Mouse (Mus musculus) kidney, adult 18-20 months (tissue): ENCODE data around the gene Ptprm.

Source experiments
- DNase-seq: peaks from one replicate; pipeline ENCODE4 v3.0.0; 2021

The Ptprm gene

DNA sequence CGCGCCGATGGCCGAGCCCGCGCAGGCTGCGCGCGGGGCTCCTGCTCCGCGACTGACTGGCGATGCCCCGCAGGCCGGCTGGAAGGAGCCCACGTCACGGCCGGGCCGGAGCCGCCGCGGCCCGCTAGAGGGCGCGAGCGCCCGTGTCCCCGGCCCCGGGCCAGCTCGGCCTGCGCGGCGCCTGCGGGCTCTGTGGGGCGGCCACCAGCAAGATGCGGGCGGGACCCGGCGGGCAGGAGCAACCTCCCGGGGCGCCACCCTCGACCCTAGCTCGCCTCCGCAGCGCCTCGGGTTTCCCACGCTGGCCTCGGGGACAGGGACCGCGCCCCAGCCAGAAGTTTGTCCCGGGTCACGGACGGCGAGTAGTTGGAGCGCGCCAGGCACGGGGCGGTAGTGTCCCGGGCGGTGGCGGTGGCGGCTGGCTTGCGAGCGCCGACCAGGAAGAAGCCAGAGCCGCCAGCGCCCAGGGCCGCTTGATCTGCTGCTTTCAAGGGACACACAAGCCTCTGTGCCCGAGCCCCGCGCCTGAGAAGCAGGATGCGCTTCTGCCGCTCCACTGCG is at the start of gene Ptprm:
TSS of gene Ptprm (minus strand) at position 7 of the 561 bp plus-strand sequence.
- peak; percentile 90 for DNase-seq

DNA sequence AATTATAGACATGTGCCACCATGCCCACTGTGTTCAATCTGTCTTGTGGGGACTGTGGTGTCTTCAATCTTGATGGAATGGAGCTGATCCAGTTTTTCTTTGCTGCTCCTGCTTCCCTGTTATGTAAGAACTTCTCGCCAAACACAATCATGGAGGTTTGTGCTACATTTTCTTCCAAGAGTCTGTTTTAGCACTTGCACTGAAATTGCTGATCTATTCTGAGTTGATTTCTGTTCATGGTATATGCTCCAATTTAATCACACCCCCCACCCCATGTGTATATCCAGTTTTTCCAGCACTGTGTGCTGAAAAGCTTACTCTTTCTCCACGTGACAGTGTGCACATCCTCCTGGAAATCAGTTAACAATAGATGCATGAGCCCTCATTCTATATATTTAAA is 41.9 kb upstream of the Ptprm start:
- DNase-seq = no peak

DNA sequence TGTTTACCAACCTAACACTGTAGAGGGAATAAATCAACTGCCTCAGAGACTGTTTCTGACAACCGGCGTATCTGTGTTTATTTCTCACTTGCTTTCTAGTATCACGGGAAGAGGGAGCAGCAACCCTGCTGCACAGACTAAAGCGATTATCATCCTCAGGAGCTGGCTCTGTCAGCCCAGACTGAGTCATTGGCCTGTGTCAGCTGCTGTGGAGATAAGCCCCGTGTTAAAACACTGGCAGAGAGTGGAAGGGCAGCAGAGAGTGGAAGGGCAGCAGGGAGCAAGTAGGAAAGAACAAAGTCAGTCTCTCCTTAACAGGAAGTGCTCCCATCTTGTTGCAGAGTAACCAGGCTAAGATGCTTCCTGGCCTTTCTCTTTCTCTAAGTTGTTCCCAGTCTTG is 36.6 kb upstream of the Ptprm start:
- no peak for DNase-seq

DNA sequence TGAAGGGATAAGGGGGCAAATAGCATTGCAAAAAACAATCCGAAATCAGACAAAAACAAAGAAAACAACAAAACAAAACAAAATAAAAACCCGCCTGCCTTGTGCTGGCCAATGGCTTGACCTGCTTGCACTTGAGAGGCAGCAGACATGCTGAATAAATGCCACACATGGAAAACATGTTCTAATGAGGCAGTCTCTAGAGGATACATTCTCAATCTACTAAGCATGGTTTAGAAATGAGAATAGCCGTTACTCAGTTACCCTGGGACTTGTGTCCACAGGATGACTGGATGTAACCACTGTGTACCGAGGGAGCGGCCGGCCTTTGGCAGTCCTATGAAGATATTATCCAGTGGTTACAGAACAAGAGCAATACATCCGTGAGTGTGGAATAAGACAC is 33.9 kb upstream of the Ptprm start:
- no peak for DNase-seq

DNA sequence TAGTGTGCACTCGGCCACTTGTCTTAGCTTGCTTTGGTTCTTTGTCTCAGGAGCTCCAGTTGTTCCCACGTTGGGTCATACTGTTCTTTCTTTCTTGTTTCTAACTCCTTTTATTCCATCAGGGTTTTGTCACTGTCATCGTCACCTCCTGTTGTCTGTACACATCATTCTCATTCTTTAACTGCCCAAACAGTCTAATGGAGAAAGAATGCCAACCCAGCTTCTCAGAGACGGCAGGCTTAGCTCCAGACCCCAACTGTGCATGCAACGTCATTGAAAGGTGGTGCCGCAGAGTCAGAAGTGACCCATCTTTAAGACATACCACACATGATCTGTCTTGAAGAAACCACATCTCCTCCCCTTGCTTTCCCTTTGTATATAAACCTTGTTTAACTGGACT is 31.0 kb upstream of the Ptprm start:
- no peak for DNase-seq

DNA sequence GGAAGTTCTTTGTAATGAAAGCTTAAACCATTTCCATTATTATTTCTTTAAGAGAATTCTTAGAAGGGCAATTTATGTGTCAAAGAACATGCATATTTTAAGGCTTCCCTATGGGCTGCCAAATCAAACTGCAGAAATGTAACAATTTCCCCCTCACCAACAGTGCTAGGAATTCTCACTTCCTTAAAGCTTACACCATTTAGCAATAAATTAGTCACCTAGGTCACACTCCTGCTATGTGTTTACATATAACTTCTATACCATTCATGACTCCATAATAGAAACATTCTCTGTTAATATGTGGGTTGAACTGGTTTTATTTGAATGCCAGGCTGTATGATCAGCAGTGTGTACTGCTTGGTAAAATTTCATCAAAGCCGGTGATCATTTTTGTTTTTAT is 29.4 kb upstream of the Ptprm start:
- no peak for DNase-seq

DNA sequence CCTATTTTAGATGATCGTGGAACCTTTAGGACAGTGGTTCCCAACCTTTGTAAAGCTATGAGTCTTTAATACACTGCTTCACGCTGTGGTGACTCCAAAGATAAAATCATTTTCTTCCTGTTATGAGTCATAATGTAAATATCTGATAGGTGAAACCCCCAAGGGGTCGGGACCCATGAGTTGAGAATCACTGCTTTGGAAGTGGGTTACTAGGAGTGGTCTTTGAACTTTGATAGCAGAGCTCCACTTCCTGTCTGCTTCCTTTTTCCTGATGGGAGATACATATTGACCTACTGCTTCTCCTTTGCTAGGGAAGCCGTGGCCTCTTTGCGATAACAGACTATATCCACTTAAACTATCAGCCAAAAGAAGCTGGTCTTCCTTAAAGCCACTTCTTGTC is 27.4 kb upstream of the Ptprm start:
- no peak for DNase-seq

DNA sequence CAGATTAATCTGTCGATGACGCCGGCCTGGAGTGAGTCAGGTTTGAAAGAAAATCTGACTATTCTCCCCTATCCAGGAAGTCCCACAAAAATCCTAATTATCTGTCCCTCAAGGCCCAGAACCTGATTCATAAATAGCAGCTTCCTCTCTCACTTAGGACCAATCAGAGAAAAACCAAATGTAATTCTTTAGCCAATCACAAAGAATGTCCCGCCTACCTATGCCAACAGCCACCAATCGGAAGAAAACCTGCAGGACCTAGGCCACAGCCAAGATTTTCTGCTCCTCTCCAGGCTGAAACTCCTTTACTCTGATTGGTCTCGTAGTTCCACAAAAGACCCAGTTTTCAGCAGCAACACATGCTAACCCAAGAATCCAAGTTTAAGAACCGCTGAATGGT is 13.6 kb upstream of the Ptprm start:
- DNase-seq = no peak

DNA sequence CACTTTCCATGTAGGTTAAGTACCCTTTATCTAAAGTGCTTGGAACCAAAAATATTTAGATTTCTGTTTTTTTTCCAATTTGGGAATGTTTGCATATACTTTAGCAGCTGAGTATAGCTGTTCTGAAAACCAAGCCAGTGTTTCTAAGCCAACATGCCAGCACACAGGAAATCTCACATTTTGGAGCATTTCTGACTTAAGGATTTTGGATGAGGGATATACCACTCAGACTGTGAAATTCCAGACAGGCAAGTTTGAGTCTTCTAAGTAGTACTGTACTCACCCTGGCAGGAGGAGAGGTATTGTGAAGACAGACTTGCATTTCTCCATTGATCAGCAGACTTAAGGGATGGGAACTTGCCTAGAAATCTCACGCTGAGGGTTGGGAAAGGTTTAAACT is 10.2 kb upstream of the Ptprm start:
- DNase-seq = no peak

DNA sequence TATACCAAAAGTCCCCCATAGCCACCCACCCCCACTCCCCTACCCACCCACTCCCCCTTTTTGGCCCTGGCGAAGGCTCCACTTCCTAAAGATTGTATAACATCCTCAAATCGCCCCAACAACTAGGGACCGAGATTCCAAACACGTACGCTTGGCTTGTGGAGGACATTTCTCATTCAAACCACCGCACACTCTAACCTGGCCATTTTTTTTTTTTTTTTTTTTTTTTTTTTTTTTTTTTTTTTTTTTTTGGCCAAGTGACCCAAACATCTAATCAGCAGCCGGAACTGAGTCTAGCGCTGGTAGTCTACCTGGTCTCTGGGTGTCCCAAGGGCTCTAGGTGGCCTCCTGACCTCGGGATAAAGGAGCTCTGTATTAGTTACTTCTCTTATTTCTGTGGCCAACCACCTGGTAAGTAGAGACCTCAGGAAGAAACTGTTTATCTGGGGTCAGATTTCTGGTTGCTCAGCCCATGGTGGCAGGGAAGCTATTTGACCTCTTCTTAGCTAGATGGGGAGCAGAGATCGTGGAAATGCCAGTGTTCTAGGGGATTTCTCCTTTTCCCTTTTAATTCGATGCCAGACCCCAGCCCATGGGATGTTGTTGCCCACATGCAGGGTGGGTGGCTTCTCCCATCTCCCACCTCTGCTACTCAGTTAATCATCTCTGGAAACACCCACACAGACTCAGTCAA is 9.3 kb upstream of the Ptprm start:
- no peak for DNase-seq

DNA sequence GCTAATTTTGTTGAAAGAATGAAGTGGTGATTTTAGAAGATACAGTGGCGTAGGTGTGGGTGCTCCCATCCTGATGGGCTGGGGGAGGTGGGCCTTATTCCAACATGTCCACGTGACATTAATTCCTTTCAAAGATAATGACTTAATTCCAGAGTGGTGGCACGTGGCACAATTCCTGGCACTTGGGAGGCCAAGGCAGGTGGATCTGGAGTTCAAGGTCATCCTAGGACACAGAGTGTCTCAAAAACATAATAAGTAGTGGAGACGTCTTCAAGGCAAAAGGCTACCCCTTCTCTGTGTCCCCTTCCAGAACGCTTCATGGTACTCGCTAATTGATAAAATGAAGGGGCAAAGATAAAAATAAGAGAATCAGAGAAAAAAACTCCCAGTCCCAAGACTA is 7.9 kb upstream of the Ptprm start:
- DNase-seq = no peak

DNA sequence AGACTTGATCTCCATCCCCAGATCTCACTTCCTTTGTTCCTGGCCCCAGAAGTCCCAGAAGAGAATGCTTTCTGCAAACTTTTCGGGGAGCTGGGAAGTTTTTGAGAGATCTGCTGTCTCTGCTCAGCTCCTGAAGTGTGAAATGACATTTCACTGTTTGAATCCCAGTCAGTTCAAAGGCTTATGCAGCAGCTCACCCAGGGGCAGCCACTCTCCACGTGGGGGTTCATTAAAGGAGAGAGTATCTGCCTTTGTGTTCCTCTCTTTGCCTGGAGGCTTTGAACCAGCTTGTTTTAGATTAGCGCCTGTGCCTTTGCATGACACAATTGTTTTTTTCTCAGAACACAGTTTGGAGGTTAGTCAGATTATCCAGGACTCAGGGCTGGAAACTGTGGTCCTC is 6.3 kb upstream of the Ptprm start:
- no peak for DNase-seq

DNA sequence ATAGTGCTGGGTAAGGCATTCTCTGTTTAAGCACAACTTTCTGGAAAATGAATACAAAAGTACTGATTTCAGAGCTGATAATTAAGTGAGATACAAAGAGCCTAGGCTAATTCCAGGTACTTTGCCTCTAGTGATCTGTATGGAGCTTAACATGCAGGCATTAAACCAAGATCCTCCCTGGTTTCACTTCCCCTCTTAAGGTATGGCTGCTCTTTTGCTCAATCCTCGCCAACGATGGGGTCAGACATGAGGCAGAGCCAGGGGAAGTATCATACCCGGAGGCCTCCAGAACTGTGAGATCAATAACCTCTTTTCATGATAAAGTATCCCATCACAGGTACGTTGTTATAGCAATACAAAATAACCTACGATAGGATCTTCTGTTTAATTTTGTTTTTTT is 5.3 kb upstream of the Ptprm start:
- DNase-seq = no peak

DNA sequence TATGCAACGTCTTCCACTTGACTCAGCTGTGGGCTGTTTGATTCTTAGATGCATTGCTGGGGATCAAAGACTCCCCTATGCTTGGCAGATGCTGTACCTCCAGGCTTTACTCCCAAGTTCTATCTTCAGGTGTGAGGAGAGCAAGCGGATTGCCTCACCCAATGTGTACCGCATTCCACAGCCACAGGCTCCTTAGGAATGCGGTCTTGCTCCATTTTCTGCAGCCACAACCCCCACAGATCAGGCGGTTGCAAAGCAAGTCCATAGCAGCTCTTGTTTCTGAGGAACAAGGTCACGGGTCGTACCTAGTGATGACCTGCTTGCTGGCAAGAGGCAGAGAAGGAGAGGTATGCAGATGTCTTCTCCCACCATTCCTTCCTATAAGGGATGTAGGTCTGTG is 4.3 kb upstream of the Ptprm start:
- DNase-seq = no peak

DNA sequence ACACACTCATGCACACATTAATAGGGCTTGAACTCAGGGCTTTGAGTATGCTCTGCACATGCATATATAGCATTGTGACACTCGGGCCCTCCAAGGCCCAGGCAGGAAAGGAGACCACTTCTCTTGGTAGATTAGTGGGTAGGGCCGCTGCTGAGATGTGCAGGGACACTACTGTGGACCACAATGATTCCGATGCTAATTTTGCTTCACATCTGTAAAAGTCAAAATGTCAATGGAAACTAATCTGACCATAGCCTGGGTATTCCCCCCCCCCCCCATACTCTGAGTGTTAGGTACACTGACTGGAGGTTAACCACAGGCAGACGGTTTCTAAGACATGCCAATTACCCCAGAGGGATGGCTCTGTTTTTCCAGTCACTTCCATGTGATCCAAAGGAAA is 2.9 kb upstream of the Ptprm start:
- no peak for DNase-seq

DNA sequence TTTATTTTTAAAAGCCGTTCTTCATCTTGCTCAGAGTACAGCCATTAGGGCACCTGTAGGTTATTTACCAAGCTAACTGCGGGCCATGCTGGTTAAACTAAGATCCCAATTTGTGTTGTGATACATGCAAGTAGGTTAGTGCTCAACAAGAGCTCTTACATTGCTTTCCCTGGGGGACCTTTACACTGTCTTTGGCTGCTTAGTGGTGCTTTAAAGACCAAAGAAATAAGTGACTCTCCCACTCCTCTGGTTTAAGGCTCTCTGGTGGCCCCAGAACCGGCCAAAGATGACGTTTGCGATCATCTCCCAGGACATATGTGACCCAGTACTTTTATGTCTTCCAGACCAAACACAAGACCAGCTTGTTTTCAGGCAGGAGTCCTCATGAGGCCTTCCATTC is 994 bp upstream of the Ptprm start:
- no peak for DNase-seq

DNA sequence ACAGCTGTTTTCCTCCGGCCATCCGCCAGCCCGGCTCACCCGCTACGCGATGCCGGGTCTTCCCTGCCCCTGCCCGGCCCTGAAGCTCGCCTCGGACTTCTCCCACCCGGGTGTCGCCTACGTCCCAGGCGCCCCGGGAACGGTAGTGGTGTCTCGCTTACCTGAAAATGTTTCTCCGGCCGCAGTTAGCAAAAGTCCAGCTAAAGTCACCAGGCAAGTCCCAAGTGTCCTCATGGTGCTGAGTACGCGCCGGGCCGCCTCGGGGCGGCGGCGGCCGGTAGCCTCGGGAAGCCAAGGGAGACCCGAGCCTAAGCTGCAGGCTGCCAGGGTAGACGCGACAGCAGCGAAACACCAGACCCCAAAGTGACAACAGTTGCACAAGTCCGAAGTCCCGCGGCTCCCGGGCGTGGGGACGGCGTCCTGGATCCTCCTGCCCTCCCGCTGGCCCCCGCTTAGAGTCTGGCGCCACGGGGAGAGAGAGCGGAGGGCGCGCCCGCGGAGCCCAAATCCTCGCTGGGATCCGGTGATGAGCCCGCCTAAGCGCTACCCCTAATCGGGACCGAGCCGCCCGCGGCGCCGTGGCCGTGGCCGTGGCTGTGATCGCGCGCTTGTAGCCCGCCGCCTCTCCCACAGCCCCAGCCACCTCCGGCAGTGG is 334 bp downstream of the Ptprm start:
- DNase-seq = peak; percentile 79

DNA sequence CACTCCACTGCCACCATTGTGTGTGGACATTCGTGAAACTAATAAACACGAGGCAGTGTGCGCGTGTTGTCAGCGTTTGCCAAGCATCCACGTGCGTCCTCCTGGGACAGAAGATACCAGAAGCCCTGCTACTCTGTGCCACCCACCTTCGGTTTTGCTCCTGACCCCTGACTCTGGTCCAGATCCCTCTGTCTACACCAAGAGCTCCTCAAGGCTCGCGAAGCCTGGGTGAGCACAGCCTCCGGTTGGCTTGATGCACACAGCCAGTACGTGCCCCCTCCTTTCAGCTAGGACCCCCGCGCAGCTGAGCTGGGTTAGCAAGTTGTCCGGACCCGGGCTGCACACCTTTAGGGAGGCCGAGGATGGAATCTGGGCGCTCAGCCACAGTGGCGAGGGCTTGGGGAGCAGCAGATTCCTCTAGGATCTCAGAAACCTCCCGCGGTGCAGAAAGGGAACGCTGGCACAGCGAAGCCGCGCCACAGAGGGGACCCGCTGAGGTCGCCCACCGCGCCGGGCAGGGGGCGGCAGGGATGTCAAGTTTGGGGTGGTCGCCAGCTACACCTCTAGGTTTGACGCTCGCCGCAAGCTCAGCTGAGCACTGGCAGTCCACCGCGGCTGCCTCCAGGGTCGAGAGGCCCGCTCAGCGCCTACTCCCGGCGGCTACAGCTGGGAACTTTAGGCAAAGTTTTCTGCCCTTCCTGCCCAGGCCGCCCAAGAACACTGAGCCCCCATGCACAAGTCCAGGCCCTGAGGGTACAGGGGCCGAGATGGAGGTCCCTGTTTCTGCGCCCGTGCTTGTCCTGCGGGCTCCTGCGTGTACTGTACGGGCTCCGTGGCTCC is 1.1 kb downstream of the Ptprm start:
- DNase-seq = peak; percentile 75

DNA sequence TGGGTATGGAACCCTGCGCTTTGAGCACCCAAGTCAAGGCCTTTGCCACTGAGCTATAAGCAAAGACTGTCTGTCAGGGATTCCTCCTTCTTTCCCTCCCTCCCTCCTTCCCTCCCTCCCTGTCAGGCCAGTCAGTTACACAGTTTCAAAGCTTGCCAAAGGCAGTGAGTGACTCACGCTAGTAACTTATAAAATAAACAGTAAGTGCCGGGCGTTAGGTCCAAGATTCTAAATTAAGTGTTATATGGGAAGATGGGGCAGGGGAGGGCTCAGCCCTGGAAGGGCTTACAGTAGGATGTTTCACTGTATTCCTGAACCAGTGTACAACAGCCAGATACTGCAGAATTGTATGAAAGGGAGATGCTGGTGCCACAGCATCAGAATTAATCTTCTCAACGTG is 2.8 kb downstream of the Ptprm start:
- no peak for DNase-seq

DNA sequence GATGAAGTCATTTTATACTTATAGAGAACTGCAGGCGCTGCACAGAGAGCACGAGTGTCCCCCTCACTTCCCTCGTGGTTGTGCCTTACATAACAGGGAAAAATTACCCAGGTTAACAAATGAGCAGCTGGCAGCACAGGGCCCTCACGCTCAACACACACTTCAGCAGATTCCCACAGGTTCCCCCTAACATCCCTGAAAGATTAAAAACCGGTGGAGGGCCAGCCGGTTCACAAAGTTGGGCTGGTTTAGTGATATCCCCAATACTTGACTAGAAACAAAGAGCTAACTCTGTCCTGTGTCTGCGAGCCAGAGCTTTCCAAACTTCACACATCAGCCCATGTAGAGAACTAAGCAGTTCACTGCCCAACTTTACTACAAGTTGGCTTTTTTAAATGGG is 3.7 kb downstream of the Ptprm start:
- DNase-seq = no peak

DNA sequence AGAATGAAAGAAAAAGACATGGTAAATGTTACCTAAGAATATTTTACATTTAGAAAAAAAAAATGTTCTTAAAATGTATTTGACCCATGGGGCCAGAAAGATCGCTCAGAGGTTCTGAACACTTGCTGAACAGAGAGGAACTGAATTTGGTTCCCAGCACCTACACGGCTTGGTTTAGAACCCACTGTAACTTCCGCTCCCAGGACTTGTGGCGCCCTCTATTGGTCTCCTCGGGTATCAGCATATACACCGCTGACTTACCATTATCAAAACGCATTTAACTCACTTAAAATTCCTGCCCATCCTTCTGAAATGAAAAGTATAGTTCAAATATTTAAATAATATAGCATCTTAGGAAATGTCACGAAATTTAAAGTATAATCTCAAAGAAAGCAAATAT is 4.7 kb downstream of the Ptprm start:
- DNase-seq = no peak

DNA sequence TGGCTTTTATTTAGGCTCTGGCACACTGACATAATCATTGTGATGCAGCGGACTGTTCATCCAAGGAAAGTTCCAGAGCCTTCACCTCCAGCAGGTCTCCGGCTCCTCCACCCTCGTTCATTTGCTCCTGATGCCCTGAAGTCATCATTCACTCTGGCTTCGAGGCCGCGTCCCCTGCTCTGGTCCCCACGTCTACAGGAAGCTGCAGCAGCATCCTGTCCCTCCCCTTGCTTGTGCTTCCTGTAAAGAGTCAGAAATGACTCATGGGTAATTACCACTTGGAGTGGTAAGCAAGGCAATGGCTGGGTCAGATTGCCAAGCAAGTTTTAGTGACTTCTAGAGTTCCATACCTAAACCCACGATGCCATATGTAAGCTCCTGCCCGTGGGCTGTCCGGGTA is 7.3 kb downstream of the Ptprm start:
- DNase-seq = no peak

DNA sequence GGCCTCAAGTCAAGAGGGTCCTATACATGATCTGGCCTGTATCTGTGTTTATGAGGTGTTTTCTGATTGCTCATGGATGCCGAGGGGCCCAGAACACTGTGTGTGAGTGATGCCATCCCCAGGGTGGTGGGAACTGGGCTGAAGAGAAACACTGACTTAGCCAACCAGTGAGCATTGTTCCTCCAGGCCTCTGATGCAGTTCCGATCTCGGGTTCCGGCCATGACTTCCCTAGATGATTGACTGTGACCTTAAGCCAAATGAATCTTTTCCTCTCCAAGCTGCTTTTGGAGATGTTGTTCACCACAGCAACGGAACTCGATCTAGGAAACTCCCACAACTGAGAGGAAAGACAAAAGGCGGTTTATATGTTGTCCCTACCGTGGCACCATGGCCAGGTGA is 9.1 kb downstream of the Ptprm start:
- no peak for DNase-seq

DNA sequence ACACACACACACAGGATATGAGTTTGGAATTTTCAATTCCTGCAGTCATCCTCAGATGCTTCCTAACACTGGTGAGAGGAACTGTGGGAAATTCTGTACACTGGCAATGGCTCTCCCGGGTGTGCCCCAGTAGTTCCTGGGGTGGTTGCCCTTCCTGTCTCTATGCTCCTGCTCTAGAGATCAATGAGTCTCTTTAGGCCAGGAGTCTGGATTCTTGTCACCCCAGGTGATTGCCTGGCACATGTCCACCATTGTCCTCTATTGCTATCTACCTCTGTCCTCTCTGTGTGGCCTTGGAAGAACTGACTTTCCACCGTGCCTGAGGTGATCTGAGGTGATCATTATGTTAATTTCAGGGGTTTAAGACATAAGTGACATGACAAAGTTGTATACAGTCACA is 10.8 kb downstream of the Ptprm start:
- DNase-seq = no peak
